Mouse (Mus musculus): Measurements from ENCODE around the gene Igf2r. TPM values are rescaled to one million over a fixed set of nuclear protein-coding genes. Genes with fewer than 3 reads are reported as not detected.

The Igf2r gene
- polyA plus RNA-seq, 1 experiment from 2014 or later: 11.5 TPM

DNA sequence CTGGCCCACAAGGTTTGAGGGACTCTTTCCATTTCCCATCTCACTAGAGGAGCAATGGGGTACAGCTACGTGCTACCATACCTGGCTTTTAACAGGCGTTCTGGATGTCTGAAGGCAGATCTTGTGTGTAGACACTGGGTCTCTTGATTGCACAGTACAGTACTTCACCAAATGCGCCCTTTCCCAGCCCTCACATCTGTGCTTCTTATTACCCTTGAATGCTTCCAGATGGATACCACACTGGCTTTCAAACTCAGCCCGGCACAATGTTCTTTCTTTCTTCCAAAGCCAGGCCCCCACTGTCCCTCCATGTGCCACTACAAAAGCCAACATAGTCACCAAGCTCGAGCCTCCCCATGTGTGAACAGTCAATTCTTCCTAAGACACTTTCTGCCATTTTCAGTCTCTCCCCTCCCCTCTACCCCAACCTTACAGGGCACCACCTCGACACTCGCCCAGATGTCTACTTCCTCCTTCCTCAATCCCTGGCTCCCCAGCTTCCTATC is 97.1 kb downstream of the Igf2r start:
- no peak overlapping the region for H3K4me2 ChIP-seq
- H3K9me3 ChIP-seq: no peaks in the 10 kb centered on the region
- no peak overlapping the region for H3K27ac ChIP-seq (replicated peaks)
- no peak overlapping the region for H3K4me3 ChIP-seq
- H3K36me3 ChIP-seq: no peaks in the 10 kb centered on the region
- WGBS: 81% methylated on average over 7 of the region's 7 CpGs
- no peak overlapping the region for H3K9ac ChIP-seq
- no peak for ATAC-seq (ENCODE audit: low read depth)
- peaks cover 18% of the 10 kb centered on the region for H3K4me1 ChIP-seq (replicated peaks)
- H3K27me3 ChIP-seq: no peaks in the 10 kb centered on the region

DNA sequence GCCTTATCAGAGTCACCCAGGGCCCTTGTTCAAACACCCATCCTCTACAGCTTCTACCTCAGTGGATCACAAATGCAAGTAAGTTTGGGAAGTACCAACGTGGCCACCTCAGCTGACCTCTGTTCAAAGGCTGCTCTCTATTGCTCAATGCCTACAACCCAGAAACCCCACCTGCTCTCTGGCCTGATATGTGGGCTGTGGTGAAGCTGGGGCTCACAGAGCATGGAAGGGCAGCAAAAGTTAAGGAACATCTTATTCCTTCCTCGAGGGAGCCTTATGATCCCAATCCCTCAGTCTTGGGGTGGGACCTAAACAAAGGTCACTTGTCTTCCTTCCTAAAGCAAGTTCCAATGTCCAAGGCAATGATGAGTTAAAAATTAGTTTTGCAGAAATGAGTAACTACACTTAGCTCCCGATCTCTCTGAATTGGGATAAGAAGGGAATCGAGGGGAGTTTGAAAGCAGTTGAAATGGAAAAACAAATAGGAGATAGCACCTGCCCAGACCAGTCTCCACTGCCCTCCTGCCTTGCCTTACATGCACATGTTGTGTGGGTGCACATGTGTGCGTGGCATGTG is 98.3 kb downstream of the Igf2r start:
- WGBS: 86% methylated on average over 5 of the region's 5 CpGs
- H3K4me1 ChIP-seq (replicated peaks): peaks cover 18% of the 10 kb centered on the region
- H3K36me3 ChIP-seq: no peaks in the 10 kb centered on the region
- no peaks in the 10 kb centered on the region for H3K9me3 ChIP-seq
- no peak overlapping the region for H3K4me3 ChIP-seq
- ATAC-seq (ENCODE audit: low read depth): no peak
- no peak overlapping the region for H3K9ac ChIP-seq
- no peak overlapping the region for H3K4me2 ChIP-seq
- no peaks in the 10 kb centered on the region for H3K27me3 ChIP-seq
- H3K27ac ChIP-seq (replicated peaks): no peak overlapping the region

DNA sequence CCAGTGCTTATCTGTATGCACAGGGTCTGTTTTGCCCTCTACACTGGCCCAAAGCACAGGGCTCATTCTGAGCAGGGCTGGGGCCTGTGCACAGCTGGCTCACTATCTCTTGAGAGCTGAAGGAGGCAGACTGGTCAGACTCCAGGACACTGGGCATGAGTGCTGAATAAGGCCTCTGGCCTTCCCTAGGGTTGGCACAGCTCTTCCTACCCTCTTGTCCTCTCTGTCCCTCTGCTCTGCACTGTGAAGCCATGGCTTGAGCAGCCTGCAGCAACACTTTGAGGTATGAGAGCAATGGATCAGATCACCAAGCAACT is 100.1 kb downstream of the Igf2r start:
- Histone ChIP-seq H3K9ac (no peak overlapping the region), H3K36me3 (no peaks in the 10 kb centered on the region), H3K9me3 (no peaks in the 10 kb centered on the region), H3K27me3 (no peaks in the 10 kb centered on the region), H3K27ac (replicated peaks) (peak overlapping the region; percentile 33; the same call in 1 of the 2 replicates), H3K4me2 (no peak overlapping the region), H3K4me1 (replicated peaks) (peaks cover 18% of the 10 kb centered on the region), H3K4me3 (no peak overlapping the region)
- no peak for ATAC-seq (ENCODE audit: low read depth)

DNA sequence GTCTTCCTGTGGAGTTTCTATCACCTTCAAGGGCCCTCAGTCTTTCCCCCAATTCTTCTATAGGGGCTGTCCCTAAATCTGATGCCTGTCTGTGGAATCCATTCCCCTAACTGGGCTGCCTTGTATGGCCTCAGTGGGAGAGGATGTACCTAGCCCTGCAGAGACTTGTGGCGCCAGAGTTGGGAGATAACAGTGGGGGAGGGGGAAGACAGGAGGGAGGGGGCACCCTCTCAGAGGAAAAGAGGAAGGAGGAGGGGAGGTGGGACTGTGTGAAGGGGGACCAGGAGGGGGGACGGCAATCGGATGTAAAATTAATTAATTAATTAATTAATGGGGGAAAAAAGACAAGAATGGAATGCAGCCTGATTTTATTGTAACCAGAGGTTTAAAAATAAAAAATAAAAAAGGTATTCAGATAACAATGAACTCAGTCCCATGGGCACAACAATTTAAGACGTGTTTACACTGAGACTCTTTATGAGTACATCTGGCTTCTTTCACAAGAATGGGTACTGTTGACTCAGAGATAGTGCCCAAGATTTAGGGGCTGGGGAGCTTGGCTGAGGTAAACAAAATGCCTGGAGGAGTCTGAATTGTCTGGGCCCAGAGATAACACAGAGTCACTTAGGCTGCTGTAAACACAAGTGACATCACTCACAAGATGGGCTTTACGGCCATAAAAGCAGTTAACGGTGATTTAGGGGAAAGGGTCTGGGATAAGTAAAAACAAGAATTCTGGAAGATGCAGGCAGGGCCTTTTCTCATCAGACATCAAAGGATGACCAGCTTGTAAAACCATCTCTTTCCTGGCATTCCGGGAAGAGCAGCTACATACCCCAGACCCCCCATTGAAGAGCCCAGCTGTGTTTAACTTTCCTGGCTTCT is 100.7 kb downstream of the Igf2r start:
- 15% methylated on average over 7 of the region's 7 CpGs for WGBS
- no peaks in the 10 kb centered on the region for H3K9me3 ChIP-seq
- no peaks in the 10 kb centered on the region for H3K36me3 ChIP-seq
- no peaks in the 10 kb centered on the region for H3K27me3 ChIP-seq
- H3K27ac ChIP-seq (replicated peaks): 0 out of 2 replicates have a peak overlapping the region, but pooled peaks have one; percentile 33
- no peak overlapping the region for H3K9ac ChIP-seq
- ATAC-seq (ENCODE audit: low read depth): 0 out of 2 replicates have a peak, but pooled peaks have one; percentile 57
- H3K4me1 ChIP-seq (replicated peaks): peaks cover 18% of the 10 kb centered on the region
- H3K4me3 ChIP-seq: no peak overlapping the region
- no peak overlapping the region for H3K4me2 ChIP-seq

DNA sequence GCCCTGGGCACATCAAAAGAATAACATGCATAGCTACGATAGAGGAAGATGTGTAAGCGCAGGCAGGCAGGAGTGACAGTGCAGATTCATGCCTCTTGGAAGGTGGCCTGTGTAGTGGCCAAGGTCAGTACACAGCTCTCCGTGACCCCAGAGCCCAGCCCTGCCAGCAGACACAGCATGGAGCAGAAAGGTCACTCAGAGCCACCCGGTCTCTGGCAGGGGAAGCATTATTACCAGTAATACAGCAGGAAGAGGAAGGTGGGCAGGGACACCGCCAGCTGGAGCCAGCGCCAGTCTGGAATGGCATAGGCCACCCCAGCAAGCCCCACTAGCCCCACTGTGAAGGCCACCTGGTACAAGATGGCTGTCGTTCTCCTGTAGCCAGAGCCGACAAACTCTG is 105.3 kb downstream of the Igf2r start:
- ATAC-seq (ENCODE audit: low read depth): no peak
- Histone ChIP-seq H3K9ac (no peak overlapping the region), H3K27ac (replicated peaks) (no peak overlapping the region), H3K36me3 (no peaks in the 10 kb centered on the region), H3K27me3 (no peaks in the 10 kb centered on the region), H3K9me3 (no peaks in the 10 kb centered on the region), H3K4me2 (no peak overlapping the region), H3K4me1 (replicated peaks) (peaks cover 13% of the 10 kb centered on the region), H3K4me3 (no peak overlapping the region)
- WGBS: 83% methylated on average over 8 of the region's 8 CpGs

DNA sequence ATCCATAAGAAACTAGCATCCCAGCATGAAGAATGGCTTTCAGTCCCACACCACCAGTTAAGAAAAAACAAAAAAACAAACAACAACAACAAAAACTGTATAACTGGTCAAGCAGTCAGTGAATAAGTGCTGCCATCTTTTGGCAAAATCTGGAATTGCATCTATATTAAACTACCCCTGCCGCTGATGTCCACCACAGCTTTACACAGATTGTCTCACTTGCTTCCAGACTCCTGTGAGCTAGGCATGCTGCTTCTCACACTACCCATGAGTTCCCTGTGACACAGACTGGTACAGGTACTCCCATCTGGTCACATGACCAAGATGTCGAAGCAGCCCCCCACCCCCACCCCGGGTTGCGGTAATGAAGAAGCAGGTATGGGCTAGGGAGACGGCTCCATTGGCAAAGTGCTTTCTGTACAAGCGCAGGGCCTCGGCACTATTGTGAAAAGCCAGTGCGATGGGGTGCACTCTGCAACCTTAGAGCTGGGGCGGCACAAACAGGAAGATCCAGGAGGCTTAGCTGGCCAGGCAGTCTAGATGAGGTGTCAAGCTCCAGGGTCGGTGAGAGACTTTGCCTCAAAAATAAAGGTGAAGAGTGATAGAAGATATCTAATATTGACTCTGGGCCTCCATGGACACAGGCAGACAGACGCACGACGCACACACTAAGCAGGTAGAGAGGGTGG is 108.7 kb downstream of the Igf2r start:
- Histone ChIP-seq H3K27me3 (no peaks in the 10 kb centered on the region), H3K4me2 (no peak overlapping the region), H3K9me3 (no peaks in the 10 kb centered on the region), H3K4me1 (replicated peaks) (no peaks in the 10 kb centered on the region), H3K36me3 (no peaks in the 10 kb centered on the region), H3K9ac (no peak overlapping the region), H3K27ac (replicated peaks) (no peak overlapping the region), H3K4me3 (no peak overlapping the region)
- 0 out of 2 replicates have a peak, but pooled peaks have one; percentile 25 for ATAC-seq (ENCODE audit: low read depth)
- WGBS: 75% methylated on average over 13 of the region's 13 CpGs

DNA sequence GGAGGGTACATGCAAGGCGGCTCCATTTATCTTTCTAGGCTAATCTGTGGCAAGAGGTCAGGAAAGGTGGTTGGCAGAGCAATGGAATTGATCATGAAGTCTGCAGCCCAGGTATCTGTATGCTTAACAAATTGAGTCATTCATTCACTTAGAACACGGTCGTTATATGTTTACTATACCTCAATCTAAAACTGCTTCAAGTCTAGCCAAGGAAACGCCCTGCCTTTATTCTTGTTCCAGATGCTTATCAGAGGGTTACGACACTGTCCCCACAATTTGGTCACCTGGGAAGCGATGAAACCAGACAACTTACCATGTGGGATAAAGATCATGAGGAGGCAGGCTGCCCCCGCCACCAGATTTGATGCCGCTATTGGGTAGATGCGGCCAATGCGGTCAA is 110.2 kb downstream of the Igf2r start:
- H3K9me3 ChIP-seq: no peaks in the 10 kb centered on the region
- no peak overlapping the region for H3K4me3 ChIP-seq
- H3K36me3 ChIP-seq: no peaks in the 10 kb centered on the region
- 94% methylated on average over 10 of the region's 10 CpGs for WGBS
- no peaks in the 10 kb centered on the region for H3K27me3 ChIP-seq
- H3K4me2 ChIP-seq: no peak overlapping the region
- H3K4me1 ChIP-seq (replicated peaks): no peaks in the 10 kb centered on the region
- ATAC-seq (ENCODE audit: low read depth): no peak
- H3K9ac ChIP-seq: no peak overlapping the region
- no peak overlapping the region for H3K27ac ChIP-seq (replicated peaks)

DNA sequence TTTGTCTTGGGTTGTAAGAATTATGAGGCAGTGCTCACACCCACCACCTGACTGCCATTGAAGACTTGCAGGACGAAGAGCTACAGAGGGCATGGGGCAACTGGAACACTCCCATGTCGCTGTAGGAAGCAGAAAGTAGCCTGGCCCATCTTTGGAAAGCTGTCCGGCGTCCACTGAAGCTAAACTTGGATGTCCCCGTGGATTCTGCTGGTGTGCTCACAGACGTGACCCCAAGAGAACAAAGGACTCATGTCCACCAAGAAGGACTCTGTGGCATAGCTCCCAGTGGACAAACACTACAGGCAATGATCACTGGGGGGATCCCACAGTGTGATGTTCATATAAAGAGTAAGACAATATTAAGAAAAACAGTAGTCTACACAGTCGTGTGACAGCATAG is 110.7 kb downstream of the Igf2r start:
- no peak for ATAC-seq (ENCODE audit: low read depth)
- Histone ChIP-seq H3K27ac (replicated peaks) (no peak overlapping the region), H3K4me2 (no peak overlapping the region), H3K4me1 (replicated peaks) (no peaks in the 10 kb centered on the region), H3K4me3 (no peak overlapping the region), H3K36me3 (no peaks in the 10 kb centered on the region), H3K27me3 (no peaks in the 10 kb centered on the region), H3K9ac (no peak overlapping the region), H3K9me3 (no peaks in the 10 kb centered on the region)
- 76% methylated on average over 7 of the region's 7 CpGs for WGBS

DNA sequence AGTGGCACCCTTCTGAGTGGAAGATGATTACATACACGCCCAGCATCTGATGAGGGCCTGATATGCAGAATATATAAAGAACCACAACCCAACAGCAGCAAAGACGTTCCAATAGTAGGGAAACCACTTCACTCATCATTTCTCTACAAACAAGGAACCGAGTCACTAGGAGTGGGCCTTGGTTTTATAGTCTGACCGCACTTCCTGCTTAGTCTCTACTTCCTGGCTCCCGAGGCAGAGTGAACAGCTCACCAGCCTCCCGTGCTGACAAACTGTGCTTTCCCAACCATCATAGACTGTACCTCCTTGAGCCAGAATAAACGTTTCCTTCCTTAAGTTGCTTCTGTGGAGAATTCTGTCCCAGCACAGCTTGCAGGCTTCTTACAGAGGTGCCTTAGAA is 113.6 kb downstream of the Igf2r start:
- Histone ChIP-seq H3K9me3 (no peaks in the 10 kb centered on the region), H3K27me3 (no peaks in the 10 kb centered on the region), H3K27ac (replicated peaks) (no peak overlapping the region), H3K36me3 (no peaks in the 10 kb centered on the region), H3K9ac (no peak overlapping the region), H3K4me2 (no peak overlapping the region), H3K4me1 (replicated peaks) (no peaks in the 10 kb centered on the region), H3K4me3 (no peak overlapping the region)
- no peak for ATAC-seq (ENCODE audit: low read depth)
- 83% methylated on average over 7 of the region's 7 CpGs for WGBS

DNA sequence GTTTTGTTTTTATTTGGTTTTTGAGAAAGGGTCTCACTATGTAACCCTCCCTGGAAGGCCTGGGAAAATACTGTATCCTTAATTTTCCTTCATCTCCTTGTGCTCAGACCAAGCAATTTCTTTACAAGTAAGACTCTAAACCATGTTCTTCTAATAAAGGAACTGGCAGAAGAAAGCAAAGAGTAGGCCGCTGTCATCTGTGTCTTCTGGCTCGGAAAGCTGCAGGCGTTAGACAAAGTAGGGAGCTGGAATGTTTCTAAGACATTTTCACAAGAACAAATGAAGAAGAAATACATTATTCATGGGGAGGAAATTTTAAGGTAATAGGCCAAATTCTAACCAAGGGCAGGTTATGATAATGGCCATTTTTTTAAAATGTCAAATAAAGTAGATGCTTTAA is 115.4 kb downstream of the Igf2r start:
- Histone ChIP-seq H3K36me3 (no peaks in the 10 kb centered on the region), H3K4me1 (replicated peaks) (no peaks in the 10 kb centered on the region), H3K4me3 (no peak overlapping the region), H3K9me3 (no peaks in the 10 kb centered on the region), H3K27ac (replicated peaks) (no peak overlapping the region), H3K4me2 (no peak overlapping the region), H3K9ac (no peak overlapping the region), H3K27me3 (no peaks in the 10 kb centered on the region)
- no peak for ATAC-seq (ENCODE audit: low read depth)
- 76% methylated on average over 3 of the region's 3 CpGs for WGBS

DNA sequence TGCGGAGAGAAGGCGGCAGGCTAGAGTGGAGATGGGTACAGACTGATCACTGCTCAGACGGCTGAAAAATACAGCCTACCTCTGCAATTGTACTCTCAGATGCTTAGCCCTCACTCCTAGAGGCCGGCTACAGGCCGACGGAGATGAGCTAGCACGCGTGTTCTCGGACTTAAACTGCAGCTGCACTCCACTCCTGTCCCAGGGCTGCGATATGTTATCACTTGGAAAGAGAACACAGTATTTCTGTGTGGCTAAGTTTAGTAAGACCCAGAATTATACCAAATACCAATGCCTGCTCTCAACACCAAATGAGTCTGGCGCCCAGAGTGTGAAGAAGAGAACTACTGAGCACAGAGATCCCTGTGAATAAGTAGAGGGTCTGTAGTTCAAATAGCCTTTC is 116.9 kb downstream of the Igf2r start:
- no peak for ATAC-seq (ENCODE audit: low read depth)
- H3K9ac ChIP-seq: no peak overlapping the region
- no peak overlapping the region for H3K4me2 ChIP-seq
- no peak overlapping the region for H3K4me3 ChIP-seq
- no peaks in the 10 kb centered on the region for H3K4me1 ChIP-seq (replicated peaks)
- no peaks in the 10 kb centered on the region for H3K36me3 ChIP-seq
- no peaks in the 10 kb centered on the region for H3K27me3 ChIP-seq
- no peak overlapping the region for H3K27ac ChIP-seq (replicated peaks)
- H3K9me3 ChIP-seq: no peaks in the 10 kb centered on the region
- 93% methylated on average over 11 of the region's 11 CpGs for WGBS

DNA sequence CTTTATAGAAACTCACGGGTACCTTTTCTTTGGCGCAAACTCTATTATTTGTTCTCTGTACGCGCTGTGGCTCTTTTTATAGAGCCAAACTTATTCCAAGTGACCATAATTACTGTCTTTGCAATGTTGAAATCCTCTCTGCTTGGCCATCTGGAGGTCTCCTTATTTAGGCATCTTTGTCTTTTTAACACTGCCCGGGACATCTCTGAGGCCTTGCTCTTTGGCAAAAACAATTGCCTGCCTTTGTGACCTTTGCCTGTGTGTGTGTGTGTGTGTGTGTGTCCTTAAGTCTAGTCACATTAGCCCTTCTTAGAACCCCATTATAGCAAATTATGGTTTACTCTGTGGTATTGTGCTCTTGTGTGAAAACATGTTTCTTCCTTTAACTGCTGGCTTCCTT is 124.0 kb downstream of the Igf2r start:
- H3K4me2 ChIP-seq: no peak overlapping the region
- no peak overlapping the region for H3K4me3 ChIP-seq
- no peak overlapping the region for H3K9ac ChIP-seq
- no peaks in the 10 kb centered on the region for H3K27me3 ChIP-seq
- H3K4me1 ChIP-seq (replicated peaks): no peaks in the 10 kb centered on the region
- H3K27ac ChIP-seq (replicated peaks): no peak overlapping the region
- no peaks in the 10 kb centered on the region for H3K36me3 ChIP-seq
- 72% methylated on average over 5 of the region's 5 CpGs for WGBS
- H3K9me3 ChIP-seq: no peaks in the 10 kb centered on the region
- no peak for ATAC-seq (ENCODE audit: low read depth)
